Mouse (Mus musculus) regulatory T cell (primary cell): ENCODE results near the gene Dvl3.

ENCODE experiments used
- in situ Hi-C: fragments of 300-600 bp; cut with MboI, MseI; formaldehyde crosslinking; loops from one replicate; pipeline ENCODE4 v1.15.1; 2025; ENCODE audit warnings: high pct_unique_total_duplicates

Gene Dvl3

GRCm38 (mm10) chr16:20497980-20498676, 18.7 kb upstream of the Dvl3 start:
- in situ Hi-C loops: loop anchor here (5.0 kb wide), 1 partner anchor 44 kb away; no protein-coding TSS in a partner anchor

DNA sequence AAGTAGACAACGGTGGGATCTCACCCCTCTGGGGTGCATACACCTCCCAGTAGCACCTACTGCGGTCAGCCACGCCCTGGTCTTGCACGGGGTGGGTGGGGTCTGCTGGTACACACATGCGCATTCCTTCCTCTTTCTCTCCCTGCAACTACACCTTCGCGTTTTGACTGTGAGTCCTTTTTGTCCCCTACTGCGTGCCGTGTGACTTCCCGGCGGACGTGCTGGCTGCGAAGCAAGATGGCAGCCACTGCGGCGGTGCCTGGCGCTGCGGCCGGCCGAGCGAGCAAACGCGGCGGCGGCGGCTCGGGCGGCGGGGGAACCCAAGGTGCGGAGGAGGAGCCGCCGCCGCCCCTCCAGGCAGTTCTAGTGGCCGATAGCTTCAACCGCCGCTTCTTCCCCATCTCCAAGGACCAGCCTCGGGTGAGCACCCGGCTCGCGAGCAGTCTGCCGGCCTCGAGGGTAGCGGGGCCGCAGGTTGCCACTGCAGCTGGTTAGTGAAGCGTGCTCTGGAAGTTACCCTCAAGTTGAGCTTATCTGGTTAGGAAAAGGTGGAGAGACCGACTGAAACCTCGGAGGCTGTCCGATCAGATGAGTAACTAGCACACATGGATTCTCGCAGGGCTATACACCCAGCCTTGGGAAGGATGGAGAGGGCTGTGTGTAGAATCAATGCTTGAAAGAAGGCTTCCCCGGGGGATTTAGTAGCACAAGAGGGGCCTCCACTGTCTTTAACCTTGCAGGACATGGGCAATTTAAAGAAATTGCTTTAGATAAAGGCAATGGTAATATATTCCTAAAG, 17.9 kb upstream of the Dvl3 start, which contains the start of gene Eif2b5:
Eif2b5 (plus strand) TSS at position 141 of the 799 bp plus-strand sequence.
- in situ Hi-C loops: loop anchor here (5.0 kb wide), 1 partner anchor 43 kb away; no protein-coding TSS in a partner anchor

GRCm38 (mm10) chr16:20506000-20506399, 10.8 kb upstream of the Dvl3 start:
- in situ Hi-C loops: no loop called here

DNA sequence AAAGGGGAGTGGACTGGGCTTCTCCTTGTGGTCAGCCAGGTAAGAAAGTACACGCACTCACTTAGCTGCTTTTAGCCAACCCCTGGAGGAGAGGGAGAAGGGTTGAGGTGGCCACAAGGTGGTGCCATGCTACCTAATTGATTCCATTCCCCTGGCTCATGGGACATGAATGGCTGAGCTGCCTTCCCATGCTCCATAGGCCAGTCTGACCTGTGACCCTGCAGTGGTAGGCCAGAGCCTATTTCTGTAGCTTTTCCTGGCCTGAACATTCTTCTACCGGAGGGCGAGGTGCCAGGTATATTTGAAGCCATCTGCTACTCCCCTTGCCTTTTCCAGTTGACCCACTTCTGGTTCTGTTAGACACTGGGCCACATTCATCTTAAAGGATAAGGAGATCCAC, 7.4 kb upstream of the Dvl3 start:
- in situ Hi-C loops: no loop called here

DNA sequence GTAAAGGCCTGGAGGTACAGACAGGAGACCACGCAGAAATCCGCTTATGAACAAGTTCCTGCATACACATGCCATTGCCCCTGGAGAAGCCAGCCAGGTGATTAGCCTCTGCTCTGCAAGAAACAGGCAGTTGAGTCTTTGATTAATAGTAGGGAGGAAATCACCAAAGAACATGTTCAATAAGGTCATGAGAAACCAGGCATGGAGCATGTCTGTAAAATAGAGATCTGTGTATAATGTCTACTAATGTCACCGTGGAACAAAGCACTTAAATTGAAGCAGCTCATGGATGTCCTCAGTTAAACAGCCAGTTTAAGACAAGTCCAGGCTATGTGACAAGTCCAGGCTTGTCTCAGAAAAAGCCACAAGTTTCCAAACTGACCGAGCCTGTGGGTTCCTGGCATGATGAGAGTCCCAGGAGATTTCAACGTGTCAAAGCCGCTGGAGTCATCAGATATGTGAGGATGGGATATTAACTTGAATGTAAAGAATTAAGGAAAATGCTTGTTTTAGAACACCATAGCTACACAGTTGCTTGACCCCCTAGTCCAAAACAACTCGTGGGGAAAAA, 5.4 kb upstream of the Dvl3 start:
- in situ Hi-C loops: no loop called here

GRCm38 (mm10) chr16:20516032-20516431, 750 bp upstream of the Dvl3 start:
- in situ Hi-C loops: no loop called here

DNA sequence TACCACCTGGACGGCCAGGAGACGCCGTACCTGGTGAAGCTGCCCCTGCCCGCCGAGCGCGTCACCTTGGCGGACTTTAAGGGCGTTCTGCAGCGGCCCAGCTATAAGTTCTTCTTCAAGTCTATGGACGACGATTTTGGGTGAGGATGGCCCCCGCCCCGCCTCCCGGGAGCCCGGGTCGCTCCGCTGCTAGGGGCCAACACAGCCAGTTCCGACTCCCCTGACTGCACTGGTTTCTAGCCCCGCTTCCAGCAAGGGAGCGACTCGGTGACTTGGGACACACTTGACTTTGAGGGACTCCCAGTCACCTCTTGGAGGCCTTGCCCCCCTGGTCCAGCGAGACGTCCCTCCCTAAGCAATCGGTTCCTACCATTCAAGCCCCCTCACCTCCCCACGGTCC, 434 bp downstream of the Dvl3 start:
- in situ Hi-C loops: no loop called here

GRCm38 (mm10) chr16:20517701-20518374, 1.1 kb downstream of the Dvl3 start:
- in situ Hi-C loops: no loop called here

- in situ Hi-C loops: no loop called here
Observed at GRCm38 (mm10) chr16:20523886-20524285, 7.1 kb downstream of the Dvl3 start.

- in situ Hi-C loops: no loop called here
Observed at GRCm38 (mm10) chr16:20528779-20529178, 12.0 kb downstream of the Dvl3 start.

DNA sequence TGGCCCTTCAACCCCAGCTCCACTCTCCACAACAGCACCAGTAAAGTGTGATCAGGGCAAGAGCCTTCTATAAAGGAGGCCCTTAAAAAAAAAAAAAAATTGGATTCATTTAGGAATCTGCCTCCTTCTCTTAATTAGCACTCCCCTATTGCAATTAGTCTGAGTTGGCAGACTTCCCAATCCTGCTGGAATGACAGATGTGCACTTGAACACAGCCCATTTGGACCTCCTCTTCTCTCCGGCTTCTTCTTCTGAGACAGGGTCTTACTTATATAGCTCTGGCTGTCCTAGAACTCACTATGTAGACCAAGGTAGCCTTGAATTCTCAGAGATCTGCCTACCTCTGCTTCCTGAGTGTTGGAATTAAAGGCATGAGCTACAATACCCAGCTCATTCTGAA, 12.6 kb downstream of the Dvl3 start:
- in situ Hi-C loops: no loop called here

DNA sequence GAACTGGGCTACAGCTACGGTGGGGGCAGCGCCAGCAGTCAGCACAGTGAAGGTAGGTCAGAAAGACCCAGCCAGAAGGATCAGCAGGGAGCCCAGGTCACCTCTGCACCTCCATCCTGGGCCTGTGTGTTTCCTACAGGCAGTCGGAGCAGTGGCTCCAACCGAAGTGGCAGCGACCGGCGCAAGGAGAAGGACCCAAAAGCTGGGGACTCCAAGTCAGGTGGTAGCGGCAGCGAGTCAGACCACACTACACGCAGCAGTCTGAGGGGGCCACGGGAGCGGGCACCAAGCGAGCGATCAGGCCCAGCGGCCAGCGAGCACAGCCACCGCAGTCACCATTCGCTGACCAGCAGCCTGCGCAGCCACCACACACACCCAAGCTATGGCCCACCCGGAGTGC, 14.2 kb downstream of the Dvl3 start:
- in situ Hi-C loops: no loop called here

DNA sequence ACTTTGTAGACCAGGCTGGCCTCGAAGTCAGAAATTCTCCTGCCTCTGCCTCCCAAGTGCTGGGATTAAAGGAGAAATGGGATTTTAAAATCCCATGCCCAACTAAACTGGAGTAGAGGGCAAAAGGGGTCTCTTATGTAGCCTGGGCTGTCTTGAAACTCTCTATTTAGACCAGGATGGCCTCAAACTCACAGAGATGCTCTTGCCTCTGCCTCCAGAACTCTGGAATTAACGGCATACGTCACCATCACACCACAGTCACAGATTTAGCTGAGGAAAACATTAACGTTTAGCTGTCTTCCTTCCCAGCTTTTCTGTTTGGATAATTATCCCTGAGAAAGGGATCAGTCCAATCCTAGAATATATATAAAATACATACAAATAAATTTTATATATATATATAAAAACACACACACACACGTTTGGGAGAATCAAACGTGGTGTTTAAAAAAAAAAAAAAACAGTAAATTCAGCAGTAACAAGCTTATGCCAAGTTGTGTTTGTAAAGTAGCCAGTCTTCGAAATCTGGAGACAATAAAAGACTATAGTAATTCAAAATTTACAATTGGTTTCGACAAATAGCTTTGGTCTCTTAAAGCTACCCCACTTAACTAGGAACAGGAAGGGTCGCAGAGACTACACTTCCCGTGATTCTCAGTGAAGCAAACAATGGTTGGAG, 18.0 kb downstream of the Dvl3 start:
- in situ Hi-C loops: loop anchor here (5.0 kb wide), 1 partner anchor 78 kb away; the partner anchor contains the start of genes Alg3, Eef1akmt4 and Gm49333

- in situ Hi-C loops: loop anchor here (5.0 kb wide), 1 partner anchor 77 kb away; the partner anchor contains the start of genes Alg3, Eef1akmt4 and Gm49333
Observed at GRCm38 (mm10) chr16:20535296-20536080, 18.7 kb downstream of the Dvl3 start, which contains the start of gene Ap2m1. Ap2m1 (plus strand) TSS chr16:20535478.

- in situ Hi-C loops: loop anchor here (5.0 kb wide), 1 partner anchor 76 kb away; the partner anchor contains the start of genes Alg3, Eef1akmt4 and Gm49333
Observed at GRCm38 (mm10) chr16:20536081-20536665, 19.4 kb downstream of the Dvl3 start.

DNA sequence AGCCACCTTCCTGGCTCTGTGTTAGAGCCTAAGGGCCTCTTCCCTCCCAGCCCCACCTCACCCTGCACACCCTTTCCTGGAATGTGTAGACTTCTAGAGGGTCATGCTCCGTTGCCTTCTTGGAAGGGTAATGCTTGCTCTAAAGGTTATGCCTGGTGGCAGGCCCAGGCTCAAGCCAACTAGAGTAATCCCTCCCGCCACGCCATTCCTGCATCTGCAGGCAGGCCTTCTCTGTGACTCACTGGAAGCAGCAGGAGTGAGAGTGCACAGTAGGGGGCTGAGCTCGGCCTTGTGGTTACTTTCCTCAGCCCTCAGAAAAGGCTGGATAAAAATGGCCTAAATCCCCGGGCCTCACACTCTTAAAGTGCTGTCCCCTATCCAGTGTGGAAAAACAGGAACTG, 20.3 kb downstream of the Dvl3 start:
- in situ Hi-C loops: loop anchor here (5.0 kb wide), 1 partner anchor 75 kb away; the partner anchor contains the start of genes Alg3, Eef1akmt4 and Gm49333

- in situ Hi-C loops: loop anchor here (5.0 kb wide), 1 partner anchor 75 kb away; the partner anchor contains the start of genes Alg3, Eef1akmt4 and Gm49333
Observed at GRCm38 (mm10) chr16:20537601-20538320, 21.0 kb downstream of the Dvl3 start.

DNA sequence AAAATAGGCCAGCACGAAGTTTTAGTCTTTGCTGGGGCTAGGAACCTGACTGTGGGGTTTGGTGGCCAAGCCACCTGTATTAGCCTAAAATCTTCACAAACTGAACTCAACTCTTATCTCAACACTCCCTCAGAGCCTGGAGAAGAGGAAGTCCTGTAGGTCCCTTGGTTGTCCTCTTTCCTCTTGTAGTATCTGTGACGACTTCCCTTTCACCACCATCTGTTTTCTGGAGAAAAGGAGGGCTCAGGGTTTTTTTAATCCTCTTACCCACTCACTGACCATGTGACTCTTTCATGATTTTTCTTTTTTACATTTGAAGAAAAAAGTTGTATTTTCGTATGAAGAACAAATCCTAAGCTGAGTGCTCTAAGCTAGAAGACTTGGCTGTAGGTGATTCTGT, 22.9 kb downstream of the Dvl3 start:
- in situ Hi-C loops: loop anchor here (5.0 to 10.0 kb wide), 4 partner anchors 42 to 1735 kb away; partner anchors contain the start of genes Alg3, Eef1akmt4, Eif2b5 and Gm49333

GRCm38 (mm10) chr16:20540438-20540837, 23.7 kb downstream of the Dvl3 start:
- in situ Hi-C loops: loop anchor here (5.0 to 10.0 kb wide), 3 partner anchors 43 to 1734 kb away; partner anchors contain the start of gene Eif2b5
